Mouse (Mus musculus): ENCODE data around the gene Hmg20a.
"Not testable (repeated sequence)": the region's sequence is repeated elsewhere in the genome, so short reads cannot be mapped to it uniquely, and the experiment has no call there.

Hmg20a gene

DNA sequence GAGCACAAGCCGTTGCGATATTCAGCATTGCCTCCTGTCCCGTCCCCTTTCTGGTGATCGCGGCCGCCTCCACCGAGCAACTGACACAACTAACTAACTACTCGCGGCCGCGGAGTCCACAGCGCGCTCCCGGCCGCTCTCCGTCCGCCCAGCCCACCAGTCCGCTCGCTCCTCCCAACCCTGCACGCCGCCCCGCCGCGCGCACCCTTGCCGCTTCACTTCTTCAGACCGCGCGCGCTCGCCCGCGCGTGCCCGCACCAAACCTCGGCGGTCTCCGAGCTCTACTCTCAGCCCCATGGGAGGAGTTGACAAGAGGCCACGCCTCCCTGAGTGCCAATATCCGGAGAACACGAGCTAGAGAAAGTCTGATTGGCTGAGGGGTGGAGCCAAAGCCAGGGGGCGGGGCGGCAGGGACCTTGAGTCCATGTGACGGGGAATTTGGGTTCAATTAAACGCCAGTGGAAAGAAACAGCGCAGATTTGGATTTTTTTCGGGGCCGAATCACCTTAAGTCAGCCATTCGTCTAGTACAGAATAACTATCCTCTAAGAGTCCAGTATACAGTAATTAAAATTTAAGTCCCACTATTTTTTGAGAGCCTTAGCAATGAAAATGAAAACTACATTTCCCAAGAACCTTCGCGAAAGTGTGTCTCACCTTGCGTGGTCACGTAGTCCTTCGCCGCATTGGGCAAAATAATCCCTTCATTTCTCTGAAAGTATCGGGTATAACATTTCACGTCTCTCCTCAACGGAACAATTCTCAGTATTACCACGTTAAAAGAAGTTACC, at the start of gene Hmg20a, which contains the start of gene Peak1:
Hmg20a (plus strand) TSS at position 662 of the 790 bp plus-strand sequence.
Peak1 (minus strand) TSS at position 120 of the 790 bp plus-strand sequence.
- DNase-seq (ENCODE audit: low spot score in 2 of 2): peak; percentile 100

- no peak for DNase-seq (ENCODE audit: low spot score in 2 of 2)
These were observed 49.6 kb upstream of the Hmg20a start for GRCm38 (mm10) chr9:56368814-56369213.

DNA sequence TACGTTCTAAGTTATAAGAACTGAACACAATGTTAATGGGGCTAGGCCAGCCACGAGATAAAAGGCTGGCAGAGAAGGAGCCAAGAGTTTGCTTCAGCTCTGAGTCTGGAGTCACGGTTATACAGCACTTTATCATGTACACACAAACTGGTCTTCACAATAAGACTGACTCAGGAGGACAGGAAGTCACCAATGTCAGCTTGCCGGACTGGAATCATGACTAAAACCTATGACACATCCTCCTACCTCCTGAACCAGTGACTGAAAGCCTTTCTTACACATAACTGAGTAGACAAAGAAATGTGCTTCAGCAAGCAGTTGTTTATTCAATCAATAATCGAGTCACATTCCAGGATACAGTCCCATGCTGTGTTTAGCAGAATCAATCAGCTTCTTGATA, 47.7 kb upstream of the Hmg20a start:
- DNase-seq (ENCODE audit: low spot score in 2 of 2): no peak

DNA sequence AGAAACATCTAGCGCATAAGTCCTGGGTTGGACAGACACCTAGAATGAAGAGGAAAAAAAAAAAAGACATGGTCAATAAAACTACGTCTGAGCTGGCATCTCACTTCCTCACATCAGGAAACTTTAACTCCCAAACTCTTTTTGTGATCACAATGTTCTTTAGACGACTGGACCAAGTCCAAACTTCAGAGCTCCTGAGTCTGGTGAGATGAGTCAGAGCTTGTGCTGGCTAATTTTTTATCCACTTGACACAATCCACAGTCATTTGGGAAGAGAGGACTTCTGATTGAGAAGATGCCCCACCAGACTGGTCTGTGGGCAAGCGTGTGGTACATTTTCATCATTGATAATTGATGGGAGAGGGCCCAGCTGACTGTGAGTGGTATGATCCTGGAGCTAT, 44.0 kb upstream of the Hmg20a start:
- no peak for DNase-seq (ENCODE audit: low spot score in 2 of 2)

- no peak for DNase-seq (ENCODE audit: low spot score in 2 of 2)
These were observed 35.6 kb upstream of the Hmg20a start for GRCm38 (mm10) chr9:56382786-56383185.

DNA sequence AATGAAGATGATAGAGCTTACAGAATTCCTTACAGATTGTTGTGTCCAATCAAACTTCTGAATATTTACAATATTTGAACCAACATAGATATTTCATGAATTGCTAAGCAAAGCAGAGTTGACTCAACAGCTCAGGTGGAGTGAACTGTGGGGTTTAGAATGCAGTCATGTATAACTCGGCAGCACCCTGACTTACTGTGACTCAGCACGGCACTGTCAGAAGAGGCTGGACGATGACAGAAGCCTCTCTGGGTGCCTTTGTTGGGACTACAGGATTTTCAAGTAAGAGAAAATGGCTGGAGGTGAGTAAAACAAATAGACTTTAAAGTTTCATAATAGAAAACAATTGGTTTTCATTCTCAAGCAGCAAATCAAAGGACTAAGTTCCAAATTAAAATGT, 25.6 kb upstream of the Hmg20a start:
- DNase-seq (ENCODE audit: low spot score in 2 of 2): no peak

GRCm38 (mm10) chr9:56396306-56396705, 22.1 kb upstream of the Hmg20a start:
- no peak for DNase-seq (ENCODE audit: low spot score in 2 of 2)

GRCm38 (mm10) chr9:56404619-56405018, 13.8 kb upstream of the Hmg20a start:
- DNase-seq (ENCODE audit: low spot score in 2 of 2): no peak

DNA sequence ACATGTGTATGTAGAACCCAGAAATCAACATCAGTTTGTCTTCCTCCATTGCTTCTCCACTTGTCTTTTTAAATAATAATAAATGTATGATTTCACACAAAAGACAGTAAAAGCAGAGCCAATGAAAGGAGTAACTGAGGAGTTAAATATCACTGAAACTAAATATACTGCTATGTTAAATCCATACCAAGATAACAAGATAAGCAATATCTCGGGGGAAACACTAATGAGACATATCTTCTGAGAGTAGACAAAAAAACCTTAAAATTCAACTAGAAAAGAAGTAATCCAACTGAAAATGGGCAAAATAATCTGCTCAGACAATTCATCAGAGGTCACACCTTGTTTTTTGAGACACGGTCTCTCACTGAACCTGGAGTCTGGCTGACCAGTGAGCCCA, 8.5 kb upstream of the Hmg20a start:
- no peak for DNase-seq (ENCODE audit: low spot score in 2 of 2)

GRCm38 (mm10) chr9:56412716-56413115, 5.7 kb upstream of the Hmg20a start:
- DNase-seq (ENCODE audit: low spot score in 2 of 2): no peak

DNA sequence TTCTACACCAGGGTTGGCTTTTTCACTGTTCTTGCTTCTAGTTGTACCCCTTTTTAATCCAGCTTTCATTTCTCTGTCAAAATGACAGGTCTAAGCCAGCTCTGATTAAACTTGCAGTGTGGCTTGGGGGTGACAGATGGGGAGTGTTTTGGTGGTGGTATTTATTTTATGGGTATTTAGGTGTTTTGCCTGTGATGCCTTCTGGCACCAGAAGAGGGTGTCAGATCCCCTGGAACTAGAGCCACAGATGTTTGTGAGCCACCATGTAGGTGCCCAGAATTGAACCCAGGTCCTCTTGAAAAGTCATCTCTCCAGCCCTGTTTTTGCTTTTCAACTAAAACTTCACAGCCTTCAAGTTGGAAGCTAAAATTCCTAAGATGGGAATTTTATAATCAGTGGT, 4.1 kb upstream of the Hmg20a start:
- no peak for DNase-seq (ENCODE audit: low spot score in 2 of 2)

- no peak for DNase-seq (ENCODE audit: low spot score in 2 of 2)
These were observed 3.0 kb upstream of the Hmg20a start for GRCm38 (mm10) chr9:56415393-56415792.

GRCm38 (mm10) chr9:56415935-56416607, 2.3 kb upstream of the Hmg20a start:
- no peak for DNase-seq (ENCODE audit: low spot score in 2 of 2)

- DNase-seq (ENCODE audit: low spot score in 2 of 2): peak; percentile 79 to 86
These were observed 928 bp upstream of the Hmg20a start for GRCm38 (mm10) chr9:56417415-56417947.

DNA sequence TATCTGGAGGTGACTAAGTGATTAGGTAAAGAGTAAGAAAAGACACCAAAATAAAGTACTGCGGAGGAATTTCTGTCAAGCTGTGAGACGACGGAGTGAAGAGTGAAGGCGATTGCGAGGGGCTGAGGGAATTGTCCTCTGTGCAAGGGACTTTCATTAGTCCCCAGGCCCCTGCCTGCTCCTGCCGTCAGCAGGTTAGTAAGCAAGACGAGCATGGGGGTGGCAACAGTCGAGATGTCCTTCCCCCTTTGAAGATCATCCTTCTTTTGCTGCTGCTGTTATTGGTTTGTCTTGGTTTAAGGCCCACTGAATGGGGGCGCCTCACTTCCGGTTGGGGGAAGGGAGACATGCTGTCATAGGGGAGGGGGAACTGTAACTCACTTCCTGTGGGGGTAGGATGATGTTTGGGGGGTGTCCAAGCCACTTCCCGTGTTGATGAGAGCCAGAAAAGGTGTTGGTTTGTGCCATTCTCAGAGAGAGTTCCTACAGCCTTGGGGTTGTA, 380 bp downstream of the Hmg20a start:
- DNase-seq (ENCODE audit: low spot score in 2 of 2): peak; percentile 88 to 93

DNA sequence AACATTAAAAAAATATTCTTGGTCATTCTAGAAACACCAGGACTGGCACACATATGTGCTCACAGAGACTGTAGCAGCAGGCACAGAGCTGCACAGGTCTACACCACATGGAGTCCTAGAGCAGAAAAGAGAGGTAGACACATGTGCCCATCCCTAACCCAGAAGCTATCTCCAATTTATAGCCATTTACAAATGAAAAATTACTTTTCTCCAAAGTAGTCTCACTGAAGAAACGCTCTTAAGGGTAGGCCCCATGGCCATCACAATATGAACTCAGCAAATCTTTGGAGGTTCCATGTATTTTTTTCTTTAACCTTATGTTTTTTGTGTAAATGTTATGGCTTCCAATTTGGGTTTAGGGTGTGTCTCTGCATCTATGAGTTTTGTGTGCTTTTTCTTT, 1.8 kb downstream of the Hmg20a start:
- no peak for DNase-seq (ENCODE audit: low spot score in 2 of 2)

GRCm38 (mm10) chr9:56420892-56421601, 2.6 kb downstream of the Hmg20a start:
- DNase-seq (ENCODE audit: low spot score in 2 of 2): no peak

GRCm38 (mm10) chr9:56421991-56422390, 3.6 kb downstream of the Hmg20a start:
- DNase-seq (ENCODE audit: low spot score in 2 of 2): no peak

GRCm38 (mm10) chr9:56424861-56425260, 6.5 kb downstream of the Hmg20a start:
- DNase-seq (ENCODE audit: low spot score in 2 of 2): no peak

GRCm38 (mm10) chr9:56435821-56436526, 17.6 kb downstream of the Hmg20a start:
- peak; percentile 47 to 61 for DNase-seq (ENCODE audit: low spot score in 2 of 2)

DNA sequence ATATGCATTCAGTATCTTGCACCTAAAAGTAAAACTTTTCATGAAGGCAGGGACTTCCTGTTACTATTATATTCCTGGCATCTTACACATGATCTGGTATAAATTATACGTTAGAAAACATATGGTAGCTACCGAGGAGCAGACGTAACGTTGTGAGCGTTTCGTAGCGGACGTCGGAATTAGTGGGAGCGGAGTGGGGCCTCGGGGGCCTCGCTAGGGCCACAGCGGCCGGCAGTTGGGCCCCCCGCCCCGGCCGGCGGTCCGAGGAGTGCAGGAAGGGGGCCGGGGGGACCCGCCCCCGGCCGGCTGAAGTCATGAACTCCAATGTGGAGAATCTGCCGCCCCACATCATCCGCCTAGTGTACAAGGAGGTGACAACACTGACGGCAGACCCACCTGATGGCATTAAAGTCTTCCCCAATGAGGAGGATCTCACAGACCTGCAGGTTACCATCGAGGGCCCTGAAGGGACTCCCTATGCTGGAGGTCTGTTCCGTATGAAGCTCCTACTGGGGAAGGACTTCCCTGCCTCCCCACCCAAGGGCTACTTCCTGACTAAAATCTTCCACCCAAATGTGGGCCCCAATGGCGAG, 19.0 kb downstream of the Hmg20a start:
- DNase-seq (ENCODE audit: low spot score in 2 of 2): not testable (repeated sequence)

Measured in right cerebral cortex, postnatal 10 days (tissue).